Mouse (Mus musculus) limb, embryonic 14.5 days (tissue): ENCODE data around the gene Ptprg. TPM values are rescaled to one million over a fixed set of nuclear protein-coding genes. Genes with fewer than 3 reads are reported as not detected.
A peak's percentile ranks its signal among the peaks of the same experiment; 100 is the strongest.

Source experiments
- ATAC-seq: fragments of 200-750 bp; cut with Nextera tagmentation; 2 replicates; pipeline ENCODE4 v1.8.0; 2017; ENCODE audit warnings: low read depth, moderate number of reproducible peaks, moderate TSS enrichment; ENCODE audit not compliant: low FRiP score
- DNase-seq: peaks from one replicate; pipeline ENCODE4 v3.0.0-alpha.2; 2015; ENCODE audit warnings: low spot score
- H3K27ac ChIP-seq: fragments of 300-500 bp; sonication (generic); replicated peaks from 2 replicates; pipeline ENCODE4 v1.5.1; 2014; ENCODE audit warnings: low read depth, mild to moderate bottlenecking, low read length, moderate library complexity, mixed read lengths
- H3K27me3 ChIP-seq: fragments of 300-500 bp; sonication (generic); 2 replicates; pipeline ENCODE4 v1.6.1; 2014; ENCODE audit warnings: low read length, mixed read lengths; ENCODE audit not compliant: control insufficient read depth, insufficient read depth
- H3K36me3 ChIP-seq: fragments of 300-500 bp; sonication (generic); 2 replicates; pipeline ENCODE4 v1.6.1; 2014; ENCODE audit warnings: mild to moderate bottlenecking, low read length, moderate library complexity, mixed read lengths; ENCODE audit not compliant: control insufficient read depth, insufficient read depth
- H3K4me1 ChIP-seq: fragments of 300-500 bp; sonication (generic); 2 replicates; pipeline ENCODE4 v1.6.1; 2014; ENCODE audit warnings: antibody characterized with exemption, low read length, mixed read lengths; ENCODE audit not compliant: control insufficient read depth, insufficient read depth
- H3K4me2 ChIP-seq: fragments of 300-500 bp; sonication (generic); replicated peaks from 2 replicates; pipeline ENCODE4 v1.6.1; 2014; ENCODE audit warnings: low read depth, mild to moderate bottlenecking, low read length, moderate library complexity; ENCODE audit not compliant: severe bottlenecking
- H3K4me3 ChIP-seq: fragments of 300-500 bp; sonication (generic); replicated peaks from 2 replicates; pipeline ENCODE4 v1.5.1; 2014; ENCODE audit warnings: low read length
- H3K9ac ChIP-seq: fragments of 300-500 bp; sonication (generic); 2 replicates; pipeline ENCODE4 v1.6.1; 2014; ENCODE audit warnings: mild to moderate bottlenecking, low read depth, low read length, moderate library complexity; ENCODE audit not compliant: severe bottlenecking
- H3K9me3 ChIP-seq: fragments of 300-500 bp; sonication (generic); 2 replicates; pipeline ENCODE4 v1.6.1; 2016; ENCODE audit warnings: low read length; ENCODE audit not compliant: control insufficient read depth
- POLR2A ChIP-seq: fragments of 200-500 bp; IDR thresholded peaks from 2 replicates; pipeline ENCODE4 v1.8.0; 2012; ENCODE audit warnings: inconsistent platforms, mild to moderate bottlenecking, moderate library complexity, borderline replicate concordance; ENCODE audit not compliant: insufficient read depth, insufficient read length; ENCODE audit errors: extremely low read depth
- WGBS: fragments of 180-500 bp; shearing (Covaris S2); extraction: QIAGEN DNeasy Blood & Tissue Kit; methylation state at CpG from one replicate; pipeline ENCODE4 v1.1.7; 2014; 5-methylcytosine and 5-hydroxymethylcytosine counted together
- polyA plus RNA-seq, 2 experiments: library from polyadenylated mRNA; depleted of rRNA in 1 of 2; stranded (reverse) in 1 of 2; unstranded in 1 of 2; fragments of >200 nt; fragmentation: Nextera tagmentation in 1 of 2; extraction: Ambion mirVana in 1 of 2; gene quantifications; 2 replicates each; pipeline versions ENCODE4 v1.2.1 to v1.2.3; 2012 to 2014

Gene Ptprg
- polyA plus RNA-seq, 2 experiments = 25.5 to 28.6 TPM

GRCm38 (mm10) chr14:11678201-11678600, 124.9 kb downstream of the Ptprg start:
- no peaks in the 10 kb centered on the region for H3K36me3 ChIP-seq
- ATAC-seq (no peak), DNase-seq (no peak)
- no peaks in the 10 kb centered on the region for H3K27me3 ChIP-seq
- no peak overlapping the region for H3K4me2 ChIP-seq
- no peak overlapping the region for H3K4me3 ChIP-seq
- WGBS = 71% methylated on average over 4 of the region's 4 CpGs
- H3K9ac ChIP-seq = no peak overlapping the region
- H3K9me3 ChIP-seq = no peaks in the 10 kb centered on the region
- no peak for TF ChIP-seq POLR2A
- H3K27ac ChIP-seq = no peak overlapping the region
- H3K4me1 ChIP-seq = peaks cover 14% of the 10 kb centered on the region

- no peak for TF ChIP-seq POLR2A
- H3K9ac ChIP-seq = no peak overlapping the region
- peaks cover 22% of the 10 kb centered on the region for H3K4me1 ChIP-seq
- ATAC-seq = no peak
- DNase-seq = no peak
- H3K36me3 ChIP-seq = no peaks in the 10 kb centered on the region
- H3K27ac ChIP-seq = no peak overlapping the region
- WGBS = 54% methylated on average over 3 of the region's 3 CpGs
- no peaks in the 10 kb centered on the region for H3K9me3 ChIP-seq
- H3K4me3 ChIP-seq = no peak overlapping the region
- no peak overlapping the region for H3K4me2 ChIP-seq
- no peaks in the 10 kb centered on the region for H3K27me3 ChIP-seq
Observed at GRCm38 (mm10) chr14:11679741-11680140, 126.4 kb downstream of the Ptprg start.

GRCm38 (mm10) chr14:11680621-11681020, 127.3 kb downstream of the Ptprg start:
- peak; percentile 10 for DNase-seq
- Histone ChIP-seq H3K4me2 (no peak overlapping the region), H3K27ac (no peak overlapping the region), H3K4me3 (no peak overlapping the region), H3K9me3 (no peaks in the 10 kb centered on the region), H3K4me1 (peaks cover 22% of the 10 kb centered on the region), H3K9ac (no peak overlapping the region), H3K27me3 (no peaks in the 10 kb centered on the region), H3K36me3 (no peaks in the 10 kb centered on the region)
- ATAC-seq = no peak
- no peak for TF ChIP-seq POLR2A
- 82% methylated on average over 2 of the region's 2 CpGs for WGBS

GRCm38 (mm10) chr14:11682441-11682840, 129.1 kb downstream of the Ptprg start:
- Histone ChIP-seq H3K4me3 (no peak overlapping the region), H3K36me3 (no peaks in the 10 kb centered on the region), H3K27me3 (no peaks in the 10 kb centered on the region), H3K9me3 (no peaks in the 10 kb centered on the region), H3K9ac (no peak overlapping the region), H3K4me1 (peaks cover 22% of the 10 kb centered on the region), H3K27ac (no peak overlapping the region), H3K4me2 (no peak overlapping the region)
- 21% methylated on average over 3 of the region's 3 CpGs for WGBS
- no peak for ATAC-seq
- TF ChIP-seq POLR2A = no peak
- DNase-seq = peak; percentile 44

GRCm38 (mm10) chr14:11683386-11684081, 130.2 kb downstream of the Ptprg start:
- Histone ChIP-seq H3K36me3 (no peaks in the 10 kb centered on the region), H3K4me1 (peaks cover 22% of the 10 kb centered on the region), H3K9ac (peak overlapping the region; percentile 25; the same call in 1 of the 2 replicates), H3K27ac (no peak overlapping the region), H3K27me3 (no peaks in the 10 kb centered on the region), H3K9me3 (no peaks in the 10 kb centered on the region), H3K4me2 (no peak overlapping the region), H3K4me3 (no peak overlapping the region)
- DNase-seq (peak; percentile 18), ATAC-seq (no peak)
- no peak for TF ChIP-seq POLR2A
- WGBS = 20% methylated on average over 10 of the region's 10 CpGs
